Mouse (Mus musculus) 3134 (cell line): Measurements from ENCODE around the gene Tfrc.

Source experiments
- DNase-seq: peaks from one replicate; pipeline ENCODE4 v3.0.0-alpha.2; 2011; ENCODE audit warnings: low spot score; ENCODE audit not compliant: insufficient read length; ENCODE audit errors: extremely low read depth

The Tfrc gene

DNA sequence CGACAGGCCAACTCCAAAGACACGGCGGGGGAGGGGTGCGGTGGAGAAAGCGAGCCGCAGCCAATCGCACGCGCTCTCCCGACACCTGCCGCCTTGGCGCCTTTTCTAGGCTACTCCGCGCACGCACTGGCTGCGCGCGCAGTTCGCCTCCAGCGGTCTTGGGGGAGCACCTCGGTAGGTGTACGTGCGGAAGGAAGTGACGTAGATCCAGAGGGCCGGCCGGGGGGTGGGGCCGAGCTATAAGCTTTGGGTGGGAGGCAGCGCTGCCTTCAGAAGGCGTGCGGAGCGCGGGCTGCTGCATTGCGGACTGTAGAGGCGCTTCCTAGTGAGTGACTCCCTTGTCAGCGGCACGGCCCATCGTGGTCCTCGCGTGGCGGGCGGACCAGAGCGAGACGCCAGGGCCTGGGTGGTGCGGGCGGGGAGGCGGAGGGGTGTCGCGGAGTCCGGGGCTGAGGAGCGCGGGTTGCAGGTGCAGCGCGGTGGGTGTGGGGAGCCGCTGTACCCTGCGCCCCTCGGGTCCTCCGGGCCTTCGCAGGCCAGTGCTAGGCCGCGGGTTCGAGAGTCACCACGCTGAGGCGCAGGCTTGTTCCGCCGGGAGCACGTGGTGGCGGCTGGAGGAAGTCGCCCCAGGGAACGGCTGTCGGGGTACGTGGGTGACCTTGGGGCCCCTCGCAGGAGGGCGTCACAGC, at the start of gene Tfrc:
Tfrc (plus strand) TSS at position 209 of the 689 bp plus-strand sequence.
- DNase-seq: peak; percentile 100

DNA sequence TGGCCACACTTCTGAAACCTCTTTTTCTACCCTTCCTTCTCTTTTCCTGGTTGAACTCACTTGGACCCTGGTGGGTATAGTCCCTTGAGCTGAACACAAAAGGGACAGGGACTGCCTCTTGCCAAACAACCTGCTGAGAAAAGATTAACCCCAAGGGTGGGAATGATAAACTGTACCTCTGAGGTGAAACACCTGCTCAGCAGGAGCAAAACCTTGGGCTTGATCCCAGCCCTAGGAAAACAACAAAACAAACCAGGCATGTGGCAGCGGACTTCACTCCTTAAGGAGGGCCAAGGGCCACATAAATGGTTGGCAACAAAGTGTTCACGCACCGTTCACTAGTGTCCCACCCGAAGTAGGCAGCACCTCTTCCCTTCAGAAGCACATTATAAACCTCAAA, 49.2 kb upstream of the Tfrc start:
- DNase-seq: no peak

DNA sequence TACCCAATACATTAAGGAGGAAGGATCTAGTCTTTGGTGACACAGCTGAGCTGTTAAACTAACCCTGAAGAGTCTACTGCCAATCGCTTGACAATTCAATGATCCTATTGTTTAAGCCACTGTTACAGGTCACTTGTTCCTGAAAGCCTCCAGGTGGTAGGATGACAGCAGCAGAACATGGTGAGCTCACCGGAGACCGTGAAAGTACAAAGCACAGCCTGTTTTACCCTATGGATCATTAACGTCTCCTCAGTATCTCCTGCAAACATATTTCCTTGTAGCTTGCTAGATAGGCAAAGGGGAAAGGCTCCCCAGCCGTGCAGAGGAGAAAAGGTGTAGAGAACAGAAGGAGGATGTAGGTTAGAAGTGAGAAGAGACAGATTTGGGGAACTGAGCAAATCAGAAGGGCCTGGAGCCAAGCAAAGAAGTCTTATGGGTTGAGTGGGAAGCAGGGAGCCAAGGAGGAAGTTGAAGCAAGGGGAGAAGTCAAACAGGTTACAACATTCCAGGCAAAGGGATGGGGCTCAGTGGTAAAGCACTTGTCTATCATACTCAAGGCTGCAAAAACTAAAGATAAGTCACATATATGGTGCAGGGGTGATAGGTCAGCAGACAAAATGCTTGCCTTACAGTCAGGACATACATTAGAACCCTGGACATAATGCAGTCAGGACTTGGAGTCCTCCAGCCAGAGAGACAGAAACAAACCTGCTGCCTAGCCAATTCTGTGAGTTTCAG, 45.5 kb upstream of the Tfrc start:
- DNase-seq: no peak

DNA sequence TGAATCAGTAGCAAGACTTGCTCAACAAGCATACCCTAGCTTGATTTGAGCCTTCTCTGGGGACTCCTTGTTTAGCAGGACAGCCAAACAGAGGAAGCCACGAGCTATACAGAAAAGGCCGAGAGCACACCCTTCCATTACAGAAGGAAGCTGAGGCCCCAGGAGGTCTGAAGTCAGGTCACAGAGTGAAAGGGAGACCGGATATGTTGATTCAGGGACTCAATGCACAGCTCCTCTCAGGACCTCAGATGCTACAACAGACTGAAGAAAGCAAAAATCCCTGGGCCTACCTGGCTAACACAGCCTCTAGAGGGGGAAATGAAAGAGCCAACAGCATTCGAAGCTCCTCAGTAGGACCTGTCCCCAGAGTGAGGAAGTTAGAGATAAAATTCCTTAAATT, 41.4 kb upstream of the Tfrc start:
- DNase-seq: no peak

DNA sequence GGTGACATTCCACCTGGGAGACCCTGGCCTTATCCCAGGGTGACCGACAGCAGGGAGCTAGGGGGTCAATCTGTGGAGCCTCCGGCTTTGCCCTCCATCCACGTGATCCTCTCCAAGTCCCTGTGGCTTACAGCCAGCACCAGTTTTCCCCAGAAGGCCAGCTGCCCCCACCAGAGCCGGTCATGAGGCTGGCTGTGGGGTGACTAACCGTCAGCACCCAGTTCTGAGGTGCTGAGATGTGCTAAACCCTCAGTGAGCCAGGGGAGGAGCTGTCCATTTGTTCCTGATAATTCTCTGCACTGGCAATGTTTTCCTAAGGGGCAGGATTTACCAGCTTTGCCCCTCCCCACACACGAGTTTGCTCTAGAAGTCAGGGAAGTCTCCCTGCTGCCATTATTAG, 40.3 kb upstream of the Tfrc start:
- no peak for DNase-seq

DNA sequence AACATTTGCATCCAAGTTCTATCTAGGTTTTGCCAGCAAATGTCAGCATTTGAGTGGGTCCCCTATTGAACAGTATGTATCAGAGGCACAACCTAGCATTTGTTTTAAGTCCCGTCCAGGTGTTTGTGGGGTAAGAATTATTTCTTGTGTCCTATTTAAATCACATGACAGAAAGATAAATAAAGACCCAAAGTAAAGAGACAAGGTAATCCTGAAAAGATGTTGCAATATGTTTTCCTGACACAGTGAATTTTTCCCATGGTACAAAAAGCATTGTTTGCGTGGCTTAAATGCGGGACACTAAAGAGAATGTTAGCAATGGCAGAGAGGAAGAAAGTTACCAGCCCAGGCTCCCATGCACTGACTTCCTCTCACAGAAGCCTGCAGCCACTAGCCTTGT, 38.7 kb upstream of the Tfrc start:
- DNase-seq: no peak

DNA sequence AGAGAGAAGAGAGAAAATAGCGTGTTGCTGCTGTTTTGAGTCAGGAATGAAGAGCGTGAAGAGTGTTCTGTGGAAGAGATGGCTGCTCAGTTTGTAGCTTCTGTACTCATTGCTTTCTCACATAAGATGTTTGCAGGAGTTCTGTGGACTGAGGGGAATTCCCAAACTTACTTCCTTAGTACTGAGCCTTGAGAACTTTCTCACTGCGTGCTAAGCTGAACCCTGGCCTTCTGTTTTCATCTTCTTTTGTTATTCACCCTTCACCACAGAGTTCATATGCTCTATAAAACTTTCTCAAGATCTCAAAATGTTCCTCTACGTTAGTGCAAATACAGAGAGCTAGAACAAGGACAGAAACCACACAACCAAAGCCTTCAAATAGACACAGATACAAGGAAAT, 36.2 kb upstream of the Tfrc start:
- no peak for DNase-seq

DNA sequence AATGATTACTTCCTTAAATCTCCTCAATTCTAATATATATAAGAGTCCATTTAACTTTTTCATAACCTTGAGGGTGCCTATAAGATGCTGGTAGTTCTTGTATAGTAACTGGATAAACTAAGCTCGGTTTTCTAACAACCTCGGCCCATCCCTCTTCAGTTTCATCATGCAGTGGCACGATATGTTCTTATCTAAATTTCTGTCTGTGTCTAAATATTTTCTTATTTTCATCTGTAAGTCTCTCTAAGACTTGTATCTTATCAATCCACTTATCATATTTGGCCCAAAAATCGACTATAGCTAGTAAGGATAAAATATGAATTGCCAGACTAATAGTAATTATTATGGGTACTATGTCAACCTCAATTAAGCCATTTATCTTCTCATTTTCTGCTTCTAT, 22.2 kb upstream of the Tfrc start:
- no peak for DNase-seq

DNA sequence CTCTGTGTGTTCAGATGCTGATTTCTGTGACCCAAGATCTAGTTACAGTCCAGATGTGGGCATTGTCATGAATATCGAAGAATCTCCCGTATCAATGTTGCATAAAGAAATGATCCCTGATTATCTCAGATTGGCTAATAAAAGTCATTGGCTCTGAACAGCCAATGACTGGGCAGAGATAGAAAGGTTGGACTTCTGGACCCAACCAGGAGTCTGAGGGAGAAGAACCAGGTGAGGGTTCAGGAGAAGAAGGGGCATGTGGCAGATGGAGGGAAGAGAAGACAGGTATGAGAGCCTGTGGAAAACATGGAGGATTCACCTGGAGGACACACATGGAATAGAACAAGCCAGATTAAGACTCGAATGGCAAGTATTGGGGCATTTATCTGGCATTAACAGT, 20.2 kb upstream of the Tfrc start:
- DNase-seq: no peak

DNA sequence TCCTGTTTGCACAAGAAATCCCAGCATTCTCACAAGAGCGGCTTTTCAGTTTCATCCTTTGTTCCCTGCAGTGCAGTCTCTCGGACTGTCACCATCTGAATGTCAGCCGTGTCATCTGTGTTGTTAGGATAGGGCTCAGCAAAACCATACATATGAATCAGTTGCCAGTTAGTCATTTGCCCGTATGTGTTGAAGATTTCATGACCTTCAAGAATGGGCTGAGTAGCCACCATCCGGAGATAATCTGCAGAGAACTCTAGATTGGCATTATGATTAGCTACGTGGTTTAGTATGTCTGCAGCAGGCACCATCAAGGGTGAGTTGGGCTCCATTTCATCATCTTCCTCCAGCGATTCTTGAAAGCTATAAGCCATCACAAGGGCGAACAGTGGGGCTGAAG, 17.2 kb upstream of the Tfrc start:
- DNase-seq: no peak

DNA sequence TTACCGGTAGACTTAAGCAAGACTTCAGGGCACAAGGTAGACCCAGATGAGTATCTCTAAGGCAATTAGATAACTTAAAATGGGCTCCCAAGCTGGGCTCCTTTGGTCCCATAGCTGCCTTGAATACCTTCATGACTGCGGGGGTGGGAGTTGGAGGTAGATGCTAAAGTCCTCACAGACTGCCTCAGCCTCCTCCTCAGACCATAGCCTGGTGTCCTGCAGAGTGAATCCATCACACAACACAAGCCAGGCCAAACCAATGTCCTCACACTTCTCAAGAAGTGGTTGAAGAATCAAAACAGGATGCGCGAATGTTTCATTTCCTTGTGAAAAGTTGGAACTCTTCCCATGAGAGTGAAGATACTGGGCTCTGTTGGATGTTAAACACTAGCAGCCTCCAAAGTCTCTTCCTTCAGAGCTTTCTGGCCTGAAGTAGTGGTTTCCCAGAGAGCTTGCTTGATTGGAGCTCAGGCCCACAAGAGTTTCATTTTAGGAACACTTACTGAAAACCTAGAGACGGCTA, 15.4 kb upstream of the Tfrc start:
- no peak for DNase-seq

DNA sequence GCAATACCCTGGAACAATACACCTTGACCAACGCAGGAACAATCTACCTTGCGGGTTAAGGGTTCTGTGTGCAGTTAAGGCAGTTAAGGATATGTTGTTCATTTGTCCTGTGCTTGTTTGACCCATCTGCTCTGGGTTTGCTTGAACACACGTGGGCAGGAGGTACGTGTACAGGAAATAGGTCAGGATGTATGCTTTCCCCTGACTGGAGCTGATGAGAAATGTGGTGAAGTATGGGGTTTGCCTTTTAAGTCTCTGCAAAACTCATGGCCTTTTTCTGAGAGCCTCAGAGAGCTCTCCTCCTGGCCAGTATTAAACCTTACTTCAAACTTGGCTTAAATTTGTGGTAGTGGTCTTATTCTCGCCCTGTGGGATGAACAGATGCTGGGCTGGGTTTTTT, 14.8 kb upstream of the Tfrc start:
- DNase-seq: no peak

DNA sequence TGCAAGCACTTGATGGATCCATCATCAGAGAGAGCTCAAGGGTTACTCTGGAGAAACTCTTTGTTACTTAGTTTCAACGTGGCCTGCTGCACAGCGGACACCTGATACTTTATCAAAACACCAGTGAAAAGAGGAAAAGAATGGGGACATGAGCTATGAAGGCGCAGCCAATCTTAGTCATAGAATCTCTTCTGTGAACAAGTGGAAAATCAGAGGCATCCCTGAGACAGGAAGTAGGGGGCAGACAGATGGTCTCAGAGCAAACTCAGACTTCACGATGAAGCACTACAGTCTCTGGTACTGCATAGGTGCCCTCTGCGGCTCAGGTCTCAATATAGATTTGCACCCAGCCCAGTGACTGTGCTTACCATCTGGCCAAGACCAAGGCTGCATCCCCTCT, 14.0 kb upstream of the Tfrc start:
- DNase-seq: no peak

DNA sequence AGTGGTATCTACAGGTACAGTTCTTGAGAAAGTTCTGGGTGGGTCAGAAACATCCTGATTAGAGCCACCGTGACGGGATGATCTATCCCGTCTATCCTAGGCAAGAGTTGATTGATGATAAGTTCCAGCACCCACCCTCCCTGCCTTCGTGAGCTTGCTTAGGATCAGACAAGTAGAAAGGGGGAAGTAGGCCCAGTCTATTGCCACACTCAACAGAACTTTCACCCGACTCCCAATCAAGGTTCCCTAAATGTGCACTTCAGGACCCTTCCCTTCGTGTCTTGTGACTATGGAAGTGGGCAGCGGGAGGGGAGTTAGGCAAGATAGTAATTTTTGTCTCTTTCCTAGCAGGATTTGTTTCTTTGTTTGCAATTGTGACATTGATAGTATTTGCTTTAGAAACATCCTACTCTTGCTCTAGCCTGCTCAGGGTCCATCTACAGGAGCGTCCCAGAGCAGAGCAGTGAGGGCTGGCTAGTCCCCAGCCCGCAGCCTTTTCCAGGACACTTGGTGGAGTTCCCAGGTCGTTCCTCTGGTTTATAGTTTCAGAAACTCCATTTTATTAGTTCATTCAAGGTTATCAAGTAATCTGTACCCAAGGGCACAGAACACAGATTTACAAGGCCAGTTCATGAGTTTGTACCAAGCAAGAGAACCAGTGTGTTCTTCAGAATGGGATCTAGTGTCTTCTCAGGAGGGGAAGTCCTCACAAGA, 13.4 kb upstream of the Tfrc start:
- no peak for DNase-seq

DNA sequence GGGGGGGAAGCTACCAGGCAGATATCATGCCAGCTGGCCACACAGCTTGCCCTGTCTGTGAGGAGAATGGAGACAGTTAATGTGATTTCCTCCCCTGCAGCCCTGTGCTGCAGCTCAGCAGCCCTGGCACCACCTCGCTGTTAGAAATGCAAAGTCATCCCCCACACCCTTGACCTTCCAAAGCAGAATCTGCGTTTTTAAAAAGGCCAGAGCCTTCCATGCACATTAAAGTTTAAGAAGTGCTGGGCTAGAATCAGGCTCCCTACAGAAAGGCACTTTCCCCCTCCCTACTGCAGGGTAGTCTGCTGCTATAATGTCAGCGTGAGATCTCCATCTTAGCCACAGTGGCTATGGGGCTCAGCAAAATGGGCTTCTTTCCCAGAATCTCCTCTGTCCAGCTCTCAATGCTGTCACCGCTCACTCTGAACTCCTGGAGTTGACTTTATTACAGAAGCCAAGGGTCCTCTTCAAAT, 10.8 kb upstream of the Tfrc start:
- peak; percentile 42 for DNase-seq

DNA sequence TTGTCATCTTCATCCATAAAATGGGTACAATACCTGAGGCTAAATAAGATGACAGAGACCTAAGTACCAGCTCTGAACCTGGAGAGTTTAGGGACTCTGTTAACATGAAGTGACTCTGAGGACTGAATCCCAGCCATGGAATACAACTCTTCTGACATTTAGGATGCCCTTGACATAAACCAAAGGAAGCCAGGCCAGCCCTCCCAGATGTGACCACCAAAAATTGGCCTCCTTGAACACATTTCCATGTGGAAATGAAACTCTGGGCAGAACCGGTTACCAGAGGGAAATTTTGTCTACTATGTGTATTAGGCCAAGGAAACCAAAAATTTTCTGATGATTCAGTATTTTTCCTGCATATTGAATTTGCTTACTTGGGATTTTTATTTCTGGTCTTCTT, 9.6 kb upstream of the Tfrc start:
- no peak for DNase-seq

DNA sequence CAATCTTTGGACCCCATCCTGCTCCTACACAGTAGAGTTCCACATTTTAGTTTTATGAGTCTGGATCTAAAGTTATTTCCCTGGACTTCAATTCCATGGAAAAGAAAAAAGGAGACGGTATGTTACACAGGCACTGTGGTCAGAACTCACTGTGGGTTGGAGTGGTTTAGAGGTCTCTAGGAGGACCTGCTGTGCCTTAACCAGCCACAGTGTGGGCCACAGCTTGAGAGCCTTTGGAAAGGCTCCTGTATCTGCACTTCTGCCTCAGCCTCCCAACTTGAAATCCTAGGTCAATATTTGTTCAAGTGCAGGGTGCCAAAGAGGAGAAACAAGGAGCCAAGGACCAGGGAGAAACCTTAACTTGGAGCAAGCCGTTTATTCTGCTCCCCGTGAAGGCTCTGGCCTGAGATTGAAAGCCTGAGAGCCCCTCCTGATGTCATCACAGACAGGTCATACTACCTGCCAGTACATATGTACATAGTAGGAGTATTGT, 6.5 kb upstream of the Tfrc start:
- no peak for DNase-seq

DNA sequence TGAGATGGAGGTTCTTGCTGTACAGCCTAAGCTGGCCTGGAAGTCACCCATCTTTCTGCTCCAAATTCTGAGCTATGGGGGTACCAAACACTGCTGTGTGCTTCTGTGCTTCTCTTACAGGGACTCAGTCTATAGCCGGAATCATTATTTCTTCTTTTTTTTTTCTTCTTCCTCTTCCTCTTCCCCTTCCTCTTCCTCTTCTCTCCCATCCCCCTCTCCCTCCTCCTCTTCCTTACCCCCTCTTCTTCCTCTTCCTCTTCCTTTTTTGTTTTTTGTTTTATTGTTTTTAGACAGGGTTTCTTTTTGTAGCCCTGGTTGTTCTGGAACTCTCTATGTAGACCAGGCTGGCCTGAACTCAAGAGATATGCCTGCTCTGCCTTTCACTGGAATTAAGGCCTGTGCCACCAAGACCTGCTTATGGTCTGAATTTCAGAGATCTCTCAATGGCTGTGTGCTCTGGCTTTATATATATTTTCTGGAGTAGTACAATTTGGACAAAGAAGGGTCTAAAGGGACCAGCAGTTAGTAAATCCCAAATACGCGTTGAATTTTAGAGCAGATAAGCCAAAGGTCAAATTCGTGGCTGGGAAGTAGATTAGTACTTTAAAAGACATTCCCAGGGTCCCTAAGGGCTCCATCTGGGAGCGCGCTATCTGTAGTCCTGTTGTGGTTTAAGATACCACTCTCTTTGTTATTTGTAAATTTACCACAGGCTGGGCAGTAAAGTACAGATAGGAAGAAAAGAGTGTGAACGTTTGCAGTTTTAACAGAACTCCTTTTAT, 967 bp upstream of the Tfrc start:
- DNase-seq: no peak

DNA sequence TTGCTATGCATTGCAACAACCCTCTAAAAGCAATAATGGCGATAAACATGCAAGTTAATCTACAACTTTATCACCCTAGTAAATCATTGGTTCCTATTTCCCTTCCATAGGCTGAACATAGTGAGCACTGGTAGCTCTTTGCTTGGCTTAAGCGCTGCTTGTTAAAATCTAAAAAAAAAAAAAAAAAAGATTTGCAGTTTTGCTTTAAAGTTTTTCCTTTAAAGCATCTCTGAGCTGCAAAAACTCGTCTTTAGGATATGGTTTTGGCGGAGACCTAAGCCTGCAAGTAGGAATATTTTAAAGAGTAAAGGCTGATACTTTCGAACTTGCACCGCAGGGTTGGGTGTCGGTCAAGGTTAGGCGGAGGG, 392 bp upstream of the Tfrc start:
- DNase-seq: no peak

DNA sequence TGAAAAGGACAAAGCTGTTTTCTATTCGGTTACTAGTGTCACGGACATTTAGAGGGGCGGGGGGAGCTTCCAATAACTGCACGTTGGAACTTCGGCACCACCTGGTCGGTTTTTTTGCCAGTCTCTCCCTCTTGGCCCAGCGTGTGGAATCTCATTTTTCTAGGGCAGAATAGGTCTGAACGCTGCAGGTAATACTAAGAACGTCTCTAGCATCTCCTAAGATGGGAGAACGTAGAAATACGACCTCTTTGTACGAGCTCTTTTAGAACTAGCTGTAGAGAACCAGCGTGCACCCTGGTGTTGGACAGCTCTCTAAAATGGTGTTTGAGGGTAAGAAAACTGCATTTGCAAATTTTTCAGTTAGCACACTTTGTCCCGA, 670 bp downstream of the Tfrc start:
- no peak for DNase-seq
